Mouse (Mus musculus) kidney, postnatal 36 days (tissue): ENCODE measurements around the gene Exosc10.
A peak's percentile ranks its signal among the peaks of the same experiment; 100 is the strongest.

Experiments
- DNase-seq, 2 experiments: peaks; one replicate each; pipeline ENCODE4 v3.0.0; 2021 to 2022; ENCODE audit warnings: mixed read lengths in 2 of 2

The Exosc10 gene

GRCm38 (mm10) chr4:148610631-148611364 lies 52.6 kb downstream of the Exosc10 start:
- DNase-seq = no peak

- DNase-seq = no peak
These were observed 54.3 kb downstream of the Exosc10 start for GRCm38 (mm10) chr4:148612557-148612956.

- no peak for DNase-seq
These were observed 55.5 kb downstream of the Exosc10 start for GRCm38 (mm10) chr4:148613738-148614137.

- DNase-seq = no peak
These were observed 61.6 kb downstream of the Exosc10 start for GRCm38 (mm10) chr4:148619805-148620204.

GRCm38 (mm10) chr4:148620718-148621117 lies 62.5 kb downstream of the Exosc10 start:
- DNase-seq = peak in 1 of 2 experiments; percentile 39

GRCm38 (mm10) chr4:148622485-148622884 lies 64.3 kb downstream of the Exosc10 start:
- no peak for DNase-seq

GRCm38 (mm10) chr4:148623609-148624008 lies 65.4 kb downstream of the Exosc10 start:
- DNase-seq = no peak

GRCm38 (mm10) chr4:148625010-148625409 lies 66.8 kb downstream of the Exosc10 start:
- no peak for DNase-seq

- DNase-seq = peak; percentile 50 to 56
These were observed 67.8 kb downstream of the Exosc10 start for GRCm38 (mm10) chr4:148625756-148626622.

GRCm38 (mm10) chr4:148626623-148627185 lies 68.5 kb downstream of the Exosc10 start, which contains the start of gene Tardbp:
Tardbp (minus strand) TSS chr4:148627019.
- DNase-seq = peak; percentile 97 to 99

GRCm38 (mm10) chr4:148627246-148627645 lies 69.0 kb downstream of the Exosc10 start:
- no peak for DNase-seq
